Mouse (Mus musculus) frontal cortex, postnatal 14 days (tissue): ENCODE measurements around the gene Snx17.

ENCODE experiments used
- DNase-seq, 2 experiments: peaks; one replicate each; pipeline ENCODE4 v3.0.0; 2022; ENCODE audit warnings: low spot score in 2 of 2

Snx17 gene

GRCm38 (mm10) chr5:31226641-31227040 lies 33.6 kb downstream of the Snx17 start:
- DNase-seq = no peak

DNA sequence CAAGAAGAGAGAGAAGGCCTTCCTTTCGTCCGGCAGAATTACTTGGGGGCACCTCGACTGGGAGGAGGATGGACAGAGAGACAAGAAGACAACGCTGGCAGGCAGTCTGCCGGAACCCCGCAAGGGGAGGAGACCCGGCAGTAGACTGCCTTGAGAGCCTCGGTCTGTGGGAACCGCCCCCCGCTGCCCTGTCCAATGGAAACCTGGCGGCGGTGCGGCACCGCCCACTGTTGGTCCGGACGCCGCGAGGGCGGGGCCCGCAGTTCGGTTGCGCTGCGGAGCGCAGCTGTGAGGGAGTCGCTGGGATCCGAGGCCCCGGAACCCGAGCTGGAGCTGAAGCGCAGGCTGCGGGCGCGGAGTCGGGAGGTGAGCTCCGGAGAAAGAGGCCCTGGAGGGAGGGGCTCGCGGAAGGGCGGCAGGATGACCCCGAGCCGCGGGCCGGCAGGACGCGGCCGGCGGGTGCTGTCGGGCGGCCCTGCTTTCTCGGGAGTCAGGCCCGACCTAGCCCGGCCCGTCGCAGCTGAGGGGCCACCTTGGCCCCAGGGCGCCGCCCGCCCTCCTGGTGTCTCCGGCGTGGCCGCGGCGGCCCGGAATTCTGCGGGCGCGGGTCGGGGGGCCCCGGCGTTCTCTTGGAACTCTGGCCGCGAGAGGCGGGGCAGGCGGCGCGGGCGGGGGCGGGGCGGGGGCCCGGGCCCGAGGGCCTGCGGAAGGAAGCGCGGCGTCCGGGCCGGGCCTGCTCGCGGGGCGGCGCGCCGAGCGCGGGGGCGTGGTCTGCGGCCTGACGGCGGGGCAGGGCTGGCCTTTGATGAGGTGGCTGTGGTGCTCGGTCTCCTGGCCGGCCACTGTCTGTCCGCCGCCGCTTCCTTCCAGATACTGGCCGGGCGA lies 47.9 kb downstream of the Snx17 start, which contains the start of the genes Nrbp1 and Gm9970:
Gene Nrbp1, plus strand, starts transcription at position 228 of the 885 bp plus-strand sequence.
Gene Gm9970, minus strand, starts transcription at position 596 of the 885 bp plus-strand sequence.
- peak; percentile 89 to 94 for DNase-seq

DNA sequence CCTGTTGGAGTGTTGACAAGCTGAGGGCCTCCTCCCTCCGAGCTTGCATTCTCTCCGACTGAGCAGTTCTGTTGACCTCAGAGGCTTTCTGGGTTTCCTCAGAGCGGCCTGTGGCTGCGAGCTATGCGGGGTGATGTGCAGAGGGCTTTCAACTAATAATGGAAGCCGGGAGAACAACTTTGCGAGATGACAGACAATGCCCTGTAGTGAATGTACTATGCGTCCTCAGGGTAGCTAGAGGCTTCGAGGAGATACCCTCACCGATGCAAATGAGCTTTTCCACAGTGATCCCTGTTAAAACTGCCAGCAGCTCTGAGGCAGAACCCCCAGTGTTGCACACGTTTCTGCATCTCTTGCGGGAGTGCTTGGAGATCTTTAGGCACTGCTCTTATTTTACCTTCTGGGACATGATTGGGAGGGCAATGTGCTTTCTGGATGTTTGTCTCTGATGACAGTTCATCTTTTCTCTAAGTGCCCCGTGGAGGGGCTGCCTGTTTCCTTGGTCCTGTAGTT lies 48.6 kb downstream of the Snx17 start:
- DNase-seq = no peak

DNA sequence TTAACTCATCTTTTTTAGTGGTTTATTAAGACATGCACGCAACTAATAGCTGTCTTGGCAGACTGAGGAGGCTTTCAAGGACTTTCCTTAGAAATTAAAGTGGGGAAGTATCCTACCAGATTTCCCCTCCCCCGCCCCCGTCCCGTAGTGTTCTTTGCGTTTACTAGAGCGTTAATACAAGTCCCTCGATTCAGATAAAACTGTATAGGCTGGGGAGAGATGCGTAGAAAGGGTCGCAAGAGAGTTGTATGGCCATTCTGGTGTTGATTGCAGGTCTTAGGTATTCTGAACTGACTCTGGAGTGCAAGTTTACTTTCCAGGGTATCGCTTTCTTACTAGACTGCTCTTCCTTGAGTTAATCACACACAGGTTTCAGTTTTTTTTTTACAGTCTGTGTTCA lies 49.2 kb downstream of the Snx17 start:
- no peak for DNase-seq
